Mouse (Mus musculus) CH12.LX (cell line): ENCODE data around the gene Camkk1. TPM values are rescaled to one million over a fixed set of nuclear protein-coding genes. Genes with fewer than 3 reads are reported as not detected.

Source experiments
- DNase-seq: peaks from one replicate; pipeline ENCODE4 v3.0.0-alpha.2; 2013; ENCODE audit errors: extremely low read depth
- H3K27ac ChIP-seq: 2 replicates; pipeline ENCODE4 v1.5.1; 2012; ENCODE audit warnings: low read depth, mild to moderate bottlenecking, control low read depth, moderate library complexity; ENCODE audit not compliant: insufficient read depth
- H3K27me3 ChIP-seq: replicated peaks from 2 replicates; pipeline ENCODE3; 2012; ENCODE audit warnings: inconsistent platforms
- H3K36me3 ChIP-seq, 2 experiments: replicated peaks in 1 of 2; 2 replicates each; pipeline versions ENCODE3 to v1.6.1; 2012; ENCODE audit warnings: inconsistent platforms in 1 of 2, low read length in 1 of 2, mild to moderate bottlenecking in 1 of 2, mixed read lengths in 1 of 2, moderate library complexity in 1 of 2; ENCODE audit not compliant: control insufficient read depth in 1 of 2, insufficient read depth in 1 of 2
- H3K4me1 ChIP-seq, 2 experiments: 2 replicates each; pipeline ENCODE4 v1.6.1; 2012; ENCODE audit warnings: inconsistent platforms in 1 of 2, moderate library complexity in 1 of 2; ENCODE audit not compliant: insufficient read depth in 2 of 2, control insufficient read depth in 1 of 2
- H3K4me2 ChIP-seq: 2 replicates; pipeline ENCODE4 v1.6.1; 2012; ENCODE audit warnings: low read depth, mild to moderate bottlenecking, control low read depth; ENCODE audit not compliant: poor library complexity, insufficient read depth, severe bottlenecking
- H3K4me3 ChIP-seq, 3 experiments: fragments of 150-350 bp in 1 of 3; sonication (generic) in 1 of 3; replicated peaks in 1 of 3; 2 replicates each; pipeline versions ENCODE3 to v1.5.1; 2011 to 2012; ENCODE audit warnings: low read depth in 2 of 3, low read length in 2 of 3, mild to moderate bottlenecking in 2 of 3, moderate library complexity in 2 of 3, control low read depth in 1 of 3, improper control_type of control experiment in 1 of 3, inconsistent platforms in 1 of 3, mixed read lengths in 1 of 3; ENCODE audit not compliant: poor library complexity in 1 of 3
- H3K79me2 ChIP-seq: replicated peaks from 2 replicates; pipeline ENCODE4 v1.6.1; 2012; ENCODE audit warnings: mild to moderate bottlenecking, moderate library complexity; ENCODE audit not compliant: control insufficient read depth, poor library complexity, insufficient read depth, severe bottlenecking; ENCODE audit errors: extremely low read depth
- H3K9ac ChIP-seq: 2 replicates; pipeline ENCODE4 v1.6.1; 2012; ENCODE audit warnings: low read depth, mild to moderate bottlenecking, control low read depth, moderate library complexity; ENCODE audit not compliant: insufficient read depth
- H3K9me3 ChIP-seq: replicated peaks from 2 replicates; pipeline ENCODE3; 2012; ENCODE audit warnings: low read length, inconsistent platforms, mixed read lengths
- ELF1 ChIP-seq: IDR thresholded peaks from 2 replicates; pipeline ENCODE4 v1.6.1; 2014; ENCODE audit warnings: low read depth, mild to moderate bottlenecking, inconsistent platforms, low read length, improper control_type of control experiment
- EP300 ChIP-seq: IDR thresholded peaks from 2 replicates; pipeline ENCODE4 v1.6.1; 2011; ENCODE audit warnings: low read length, improper control_type of control experiment
- IRF4 ChIP-seq: IDR thresholded peaks from 2 replicates; pipeline ENCODE4 v1.6.1; 2014; ENCODE audit warnings: low read depth, mild to moderate bottlenecking, inconsistent platforms, low read length, improper control_type of control experiment
- JUND ChIP-seq: conservative IDR thresholded peaks from 2 replicates; pipeline ENCODE4 v1.6.1; 2011; ENCODE audit warnings: low read depth, low read length, improper control_type of control experiment
- MAFK ChIP-seq: IDR thresholded peaks from 2 replicates; pipeline ENCODE4 v1.6.1; 2011; ENCODE audit warnings: low read length, improper control_type of control experiment; ENCODE audit not compliant: insufficient replicate concordance
- MAX ChIP-seq: IDR thresholded peaks from 2 replicates; pipeline ENCODE4 v1.6.1; 2011; ENCODE audit warnings: low read length, improper control_type of control experiment
- MAZ ChIP-seq: IDR thresholded peaks from 2 replicates; pipeline ENCODE4 v1.6.1; 2012; ENCODE audit warnings: low read depth, mild to moderate bottlenecking, inconsistent platforms, low read length, improper control_type of control experiment, moderate library complexity
- MEF2A ChIP-seq: IDR thresholded peaks from 2 replicates; pipeline ENCODE4 v1.6.1; 2014; ENCODE audit warnings: low read depth, mild to moderate bottlenecking, inconsistent platforms, low read length, improper control_type of control experiment, borderline replicate concordance
- MXI1 ChIP-seq: IDR thresholded peaks from 2 replicates; pipeline ENCODE4 v1.6.1; 2011; ENCODE audit warnings: mild to moderate bottlenecking, low read depth, low read length, improper control_type of control experiment
- NELFE ChIP-seq: IDR thresholded peaks from 2 replicates; pipeline ENCODE4 v1.6.1; 2011; ENCODE audit warnings: low read depth, low read length, improper control_type of control experiment
- NRF1 ChIP-seq: IDR thresholded peaks from 2 replicates; pipeline ENCODE4 v1.6.1; 2014; ENCODE audit warnings: low read depth, mild to moderate bottlenecking, inconsistent platforms, low read length, improper control_type of control experiment, moderate library complexity
- SIN3A ChIP-seq: IDR thresholded peaks from 2 replicates; pipeline ENCODE4 v1.6.1; 2012; ENCODE audit warnings: low read length, improper control_type of control experiment, inconsistent platforms
- TBP ChIP-seq: conservative IDR thresholded peaks from 2 replicates; pipeline ENCODE4 v1.6.1; 2011; ENCODE audit warnings: low read depth, low read length, improper control_type of control experiment
- USF1 ChIP-seq: IDR thresholded peaks from 2 replicates; pipeline ENCODE4 v1.6.1; 2014; ENCODE audit warnings: low read depth, mild to moderate bottlenecking, inconsistent platforms, low read length, improper control_type of control experiment
- ZC3H11A ChIP-seq: IDR thresholded peaks from 2 replicates; pipeline ENCODE4 v1.6.1; 2012; ENCODE audit warnings: low read depth, mild to moderate bottlenecking, inconsistent platforms, low read length, improper control_type of control experiment
- ZNF384 ChIP-seq: IDR thresholded peaks from 2 replicates; pipeline ENCODE4 v1.6.1; 2012; ENCODE audit warnings: low read depth, low read length, improper control_type of control experiment, inconsistent platforms
- dilution Hi-C: fragments of 300-500 bp; cut with MboI; formaldehyde crosslinking; loops from 2 replicates; pipeline ENCODE4 v1.14.3; 2020; ENCODE audit warnings: low sequenced_read_pairs; ENCODE audit not compliant: extremely low pct_unique_long_range_greater_than_20kb, extremely low pct_ligation_motif_present
- in situ Hi-C: fragments of 300-500 bp; cut with MboI; formaldehyde crosslinking; loops from 3 replicates; pipeline ENCODE4 v1.14.3; 2019; ENCODE audit warnings: low sequenced_read_pairs, low pct_ligation_motif_present, low pct_unique_long_range_greater_than_20kb, mixed read lengths
- polyA plus RNA-seq: library from polyadenylated mRNA; unstranded; fragments of >175 nt; gene quantifications from 2 replicates; pipeline ENCODE4 v1.2.1, GENCODE M21; 2012; ENCODE audit warnings: low read depth; ENCODE audit not compliant: insufficient read length
- total RNA-seq, 2 experiments: library from RNA; depleted of rRNA; stranded (reverse); fragments of 300-350 nt in 1 of 2; fragments of >200 nt in 1 of 2; gene quantifications; 2 replicates each; pipeline ENCODE4 v1.2.3; 2012 to 2014

Gene Camkk1
- total and polyA plus RNA-seq, 3 experiments: 5.0 to 9.1 (median 5.1) TPM

GRCm38 (mm10) chr11:73090826-73091225, 72.0 kb downstream of the Camkk1 start:
- TF ChIP-seq NRF1 (no peak), MEF2A (no peak), ELF1 (no peak), IRF4 (no peak), USF1 (no peak), NELFE (no peak), TBP (no peak), SIN3A (no peak), ZNF384 (no peak), ZC3H11A (no peak), MAX (no peak), EP300 (no peak), JUND (no peak), MAZ (no peak), MAFK (no peak), MXI1 (no peak)
- DNase-seq: no peak
- H3K27ac ChIP-seq: no peak overlapping the region
- no peaks in the 10 kb centered on the region for H3K79me2 ChIP-seq
- no peak overlapping the region for H3K4me2 ChIP-seq
- no peak overlapping the region for H3K4me3 ChIP-seq
- in situ Hi-C loops: no loop called here
- no peaks in the 10 kb centered on the region for H3K9me3 ChIP-seq
- peaks cover 5 to 15% of the 10 kb centered on the region in 2 experiments; a peak in 3 of 4 replicates for H3K4me1 ChIP-seq
- H3K36me3 ChIP-seq: peaks cover 0 to 9% of the 10 kb centered on the region in 2 experiments
- no peaks in the 10 kb centered on the region for H3K27me3 ChIP-seq
- H3K9ac ChIP-seq: no peak overlapping the region
- dilution Hi-C loops: no loop called here

Other genes starting within 250 kb of the Camkk1 start
- gene Cyb5d2, start 222.9 kb upstream of the Camkk1 start, total RNA-seq (2012; rRNA removed): 3.9 and 4.6 TPM in 2 replicates
- gene Cyb5d2, start 222.9 kb upstream of the Camkk1 start, total RNA-seq (2014; rRNA removed): 3.2 and 3.9 TPM in 2 replicates
- gene Cyb5d2, start 222.9 kb upstream of the Camkk1 start, polyA plus RNA-seq: 2.4 and 2.8 TPM in 2 replicates
- 16.8 and 17.4 TPM in 2 replicates for gene Zzef1, start 222.8 kb upstream of the Camkk1 start, total RNA-seq (2012; rRNA removed)
- 9.4 and 10.5 TPM in 2 replicates for gene Zzef1, start 222.8 kb upstream of the Camkk1 start, total RNA-seq (2014; rRNA removed)
- gene Zzef1, start 222.8 kb upstream of the Camkk1 start, polyA plus RNA-seq: 17.1 and 20.8 TPM in 2 replicates
- gene Atp2a3, start 57.8 kb upstream of the Camkk1 start, total RNA-seq (2012; rRNA removed): 136 and 218 TPM in 2 replicates
- 44.1 and 61.4 TPM in 2 replicates for gene Atp2a3, start 57.8 kb upstream of the Camkk1 start, total RNA-seq (2014; rRNA removed)
- 255 and 279 TPM in 2 replicates for gene Atp2a3, start 57.8 kb upstream of the Camkk1 start, polyA plus RNA-seq
- 12.3 and 21.5 TPM in 2 replicates for gene P2rx1, start 19.9 kb upstream of the Camkk1 start, total RNA-seq (2012; rRNA removed)
- 15.9 and 18.9 TPM in 2 replicates for gene P2rx1, start 19.9 kb upstream of the Camkk1 start, total RNA-seq (2014; rRNA removed)
- 22.8 and 23.3 TPM in 2 replicates for gene P2rx1, start 19.9 kb upstream of the Camkk1 start, polyA plus RNA-seq
- 12.1 and 13.0 TPM in 2 replicates for gene Ncbp3, start 28.8 kb downstream of the Camkk1 start, total RNA-seq (2012; rRNA removed)
- 11.9 and 12.1 TPM in 2 replicates for gene Ncbp3, start 28.8 kb downstream of the Camkk1 start, total RNA-seq (2014; rRNA removed)
- gene Ncbp3, start 28.8 kb downstream of the Camkk1 start, polyA plus RNA-seq: 13.9 and 15.0 TPM in 2 replicates
- gene Itgae, start 71.6 kb downstream of the Camkk1 start, total RNA-seq (2012; rRNA removed): 0.21 TPM in 2 replicates
- 0.17 and 0.27 TPM in 2 replicates for gene Itgae, start 71.6 kb downstream of the Camkk1 start, total RNA-seq (2014; rRNA removed)
- gene Itgae, start 71.6 kb downstream of the Camkk1 start, polyA plus RNA-seq: 0.26 and 0.37 TPM in 2 replicates
- gene Haspin, start 119.3 kb downstream of the Camkk1 start, total RNA-seq (2012; rRNA removed): 15.7 and 21.7 TPM in 2 replicates
- gene Haspin, start 119.3 kb downstream of the Camkk1 start, total RNA-seq (2014; rRNA removed): 18.2 and 18.6 TPM in 2 replicates
- gene Haspin, start 119.3 kb downstream of the Camkk1 start, polyA plus RNA-seq: 24.1 and 27.0 TPM in 2 replicates
- 0.21 and 0.25 TPM in 2 replicates for gene P2rx5, start 141.4 kb downstream of the Camkk1 start, total RNA-seq (2012; rRNA removed)
- gene P2rx5, start 141.4 kb downstream of the Camkk1 start, total RNA-seq (2014; rRNA removed): 0.09 and 0.40 TPM in 2 replicates
- gene P2rx5, start 141.4 kb downstream of the Camkk1 start, polyA plus RNA-seq: 0.80 and 0.83 TPM in 2 replicates
- 123 and 124 TPM in 2 replicates for gene Emc6, start 158.0 kb downstream of the Camkk1 start, total RNA-seq (2012; rRNA removed)
- 252 and 292 TPM in 2 replicates for gene Emc6, start 158.0 kb downstream of the Camkk1 start, total RNA-seq (2014; rRNA removed)
- gene Emc6, start 158.0 kb downstream of the Camkk1 start, polyA plus RNA-seq: 138 and 176 TPM in 2 replicates
- gene Tax1bp3, start 158.1 kb downstream of the Camkk1 start, total RNA-seq (2012; rRNA removed): 2.8 and 3.3 TPM in 2 replicates
- gene Tax1bp3, start 158.1 kb downstream of the Camkk1 start, total RNA-seq (2014; rRNA removed): 2.5 and 2.6 TPM in 2 replicates
- 3.3 and 3.5 TPM in 2 replicates for gene Tax1bp3, start 158.1 kb downstream of the Camkk1 start, polyA plus RNA-seq
- gene Ctns, start 180.0 kb downstream of the Camkk1 start, total RNA-seq (2012; rRNA removed): 4.8 and 5.2 TPM in 2 replicates
- 5.8 and 5.9 TPM in 2 replicates for gene Ctns, start 180.0 kb downstream of the Camkk1 start, total RNA-seq (2014; rRNA removed)
- gene Ctns, start 180.0 kb downstream of the Camkk1 start, polyA plus RNA-seq: 4.5 and 5.2 TPM in 2 replicates
- gene Shpk, start 180.5 kb downstream of the Camkk1 start, total RNA-seq (2012; rRNA removed): 1.5 and 1.8 TPM in 2 replicates
- gene Shpk, start 180.5 kb downstream of the Camkk1 start, total RNA-seq (2014; rRNA removed): 1.3 and 1.4 TPM in 2 replicates
- gene Shpk, start 180.5 kb downstream of the Camkk1 start, polyA plus RNA-seq: 0.76 and 0.83 TPM in 2 replicates
- 0.04 and 0.08 TPM in 2 replicates for gene Trpv1, start 215.3 kb downstream of the Camkk1 start, total RNA-seq (2012; rRNA removed)
- 0.13 TPM in 1 of 2 replicates, not detected in the other for gene Trpv1, start 215.3 kb downstream of the Camkk1 start, total RNA-seq (2014; rRNA removed)
- gene Trpv1, start 215.3 kb downstream of the Camkk1 start, polyA plus RNA-seq: not detected in 2 replicates
- gene Trpv3, start 248.4 kb downstream of the Camkk1 start, total RNA-seq (2012; rRNA removed): under 0.01 TPM in 1 of 2 replicates, not detected in the other
- gene Trpv3, start 248.4 kb downstream of the Camkk1 start, total RNA-seq (2014; rRNA removed): not detected in 2 replicates
- gene Trpv3, start 248.4 kb downstream of the Camkk1 start, polyA plus RNA-seq: not detected in 2 replicates